Mouse (Mus musculus) cerebellum, adult 9-11 months (tissue): ENCODE data around the gene Gm14410.
"Not testable (repeated sequence)": the region's sequence is repeated elsewhere in the genome, so short reads cannot be mapped to it uniquely, and the experiment has no call there.

Experiments used
- DNase-seq: peaks from one replicate; pipeline ENCODE4 v3.0.0; 2022

Gene Gm14410

GRCm38 (mm10) chr2:177206341-177206740, at the start of gene Gm14410:
Gm14410 (minus strand) TSS chr2:177206421.
- DNase-seq, result peak; percentile 91

- not testable (repeated sequence) for DNase-seq
Measured at GRCm38 (mm10) chr2:177247449-177247848, 41.2 kb upstream of the Gm14410 start.

GRCm38 (mm10) chr2:177230461-177230860, 24.2 kb upstream of the Gm14410 start:
- not testable (repeated sequence) for DNase-seq

GRCm38 (mm10) chr2:177172749-177173148, 33.5 kb downstream of the Gm14410 start:
- DNase-seq, result not testable (repeated sequence)
